17 mouse cellular contexts compared by ENCODE assay signal in genomic region chr1:193274407-193275071, GRCm38 (mm10). TPM values are rescaled to one million over a fixed set of nuclear protein-coding genes. Genes with fewer than 3 reads are reported as not detected.
DNase-seq lines count a peak whose midpoint lies in the region; ATAC-seq and TF ChIP-seq lines count a peak whose summit lies in the region.
"Had no signal": no experiment of that assay in that cellular context is flagged by ENCODE, and none has a peak within 500 bp of the region (broad histone marks: within the 10 kb centered on the region; RNA-seq: fewer than 3 reads in every experiment).

No protein-coding gene starts in this region.

- no peaks in the 10 kb centered on the region for H3K9me3 ChIP-seq in kidney, embryonic 16.5 days (ENCODE audit: low read length)
- H3K9me3 ChIP-seq in midbrain, embryonic 14.5 days (ENCODE audit: control insufficient read depth, low read length) = no peaks in the 10 kb centered on the region
- H3K9me3 ChIP-seq in forebrain, postnatal 0 days (ENCODE audit: low read length) = no peaks in the 10 kb centered on the region
- H3K9me3 ChIP-seq: embryonic facial prominence, embryonic 12.5 days; heart, embryonic 13.5 days; hindbrain, embryonic 13.5 days; lung, embryonic 15.5 days; neural tube, embryonic 12.5 days; stomach, embryonic 15.5 days had no signal

- 73% methylated on average over 8 of the region's 8 CpGs for WGBS in kidney, embryonic 16.5 days
- 17% methylated on average over 8 of the region's 8 CpGs for WGBS in liver, adult 2 months
- 87% methylated on average over 8 of the region's 8 CpGs for WGBS in midbrain, embryonic 14.5 days
- WGBS in forebrain, postnatal 0 days = 84% methylated on average over 8 of the region's 8 CpGs

- H3K27ac ChIP-seq in kidney, embryonic 16.5 days (ENCODE audit: low read length) = no peak overlapping the region
- H3K27ac ChIP-seq in liver, adult 2 months (replicated peaks; ENCODE audit: insufficient read depth, low read depth, low read length) = peak overlapping the region; percentile 96
- no peak overlapping the region for H3K27ac ChIP-seq in midbrain, embryonic 14.5 days (replicated peaks; ENCODE audit: low read depth, low read length)
- H3K27ac ChIP-seq in forebrain, postnatal 0 days (ENCODE audit: low read depth, low read length) = no peak overlapping the region
- H3K27ac ChIP-seq: embryonic facial prominence, embryonic 12.5 days; heart, embryonic 13.5 days; hindbrain, embryonic 13.5 days; lung, embryonic 15.5 days; neural tube, embryonic 12.5 days; stomach, embryonic 15.5 days had no signal

- no peak for TF ChIP-seq POLR2A in liver, adult 2 months (IDR thresholded peaks at IDR 0.05; ENCODE audit: extremely low read depth, insufficient read depth, low read length)

- H3K79me2 ChIP-seq in liver, adult 2 months (ENCODE audit: control insufficient read depth, insufficient read depth, low read length) = 0 out of 2 replicates have a peak, but pooled peaks cover 4% of the 10 kb centered on the region

- H3K4me2 ChIP-seq in kidney, embryonic 16.5 days (replicated peaks; ENCODE audit: low read depth, low read length) = no peak overlapping the region
- no peak overlapping the region for H3K4me2 ChIP-seq in midbrain, embryonic 14.5 days (ENCODE audit: low read length)
- no peak overlapping the region for H3K4me2 ChIP-seq in forebrain, postnatal 0 days (ENCODE audit: low read depth)
- H3K4me2 ChIP-seq: heart, embryonic 13.5 days; hindbrain, embryonic 13.5 days; lung, embryonic 15.5 days; midbrain, embryonic 11.5 days; neural tube, embryonic 12.5 days; stomach, embryonic 15.5 days had no signal

- H3K4me1 ChIP-seq in kidney, embryonic 16.5 days (ENCODE audit: insufficient read depth, low read length) = peaks cover 13% of the 10 kb centered on the region
- peaks cover 23% of the 10 kb centered on the region for H3K4me1 ChIP-seq in liver, adult 2 months (ENCODE audit: control insufficient read depth, insufficient read depth, low read length)
- H3K4me1 ChIP-seq in midbrain, embryonic 14.5 days (ENCODE audit: control insufficient read depth, insufficient read depth, low read length) = peaks cover 11% of the 10 kb centered on the region; the same call in 1 of the 2 replicates
- peaks cover 3% of the 10 kb centered on the region; the same call in 1 of the 2 replicates for H3K4me1 ChIP-seq in forebrain, postnatal 0 days (ENCODE audit: insufficient read depth)

- H3K36me3 ChIP-seq in kidney, embryonic 16.5 days (ENCODE audit: insufficient read depth, low read length) = no peaks in the 10 kb centered on the region
- H3K36me3 ChIP-seq in liver, adult 2 months (ENCODE audit: control insufficient read depth, insufficient read depth, low read length) = peaks cover 2% of the 10 kb centered on the region; the same call in 1 of the 2 replicates
- no peaks in the 10 kb centered on the region for H3K36me3 ChIP-seq in midbrain, embryonic 14.5 days (ENCODE audit: control insufficient read depth, insufficient read depth, low read length)
- no peaks in the 10 kb centered on the region for H3K36me3 ChIP-seq in forebrain, postnatal 0 days (ENCODE audit: insufficient read depth)
- H3K36me3 ChIP-seq: embryonic facial prominence, embryonic 12.5 days; heart, embryonic 13.5 days; hindbrain, embryonic 13.5 days; lung, embryonic 15.5 days; neural tube, embryonic 12.5 days; stomach, embryonic 15.5 days had no signal

- no peaks in the 10 kb centered on the region for H3K27me3 ChIP-seq in kidney, embryonic 16.5 days (ENCODE audit: insufficient read depth, low read length)
- H3K27me3 ChIP-seq in liver, adult 2 months (ENCODE audit: control insufficient read depth, insufficient read depth, low read length) = no peaks in the 10 kb centered on the region
- H3K27me3 ChIP-seq in midbrain, embryonic 14.5 days (ENCODE audit: control insufficient read depth, insufficient read depth, low read length) = no peaks in the 10 kb centered on the region
- no peaks in the 10 kb centered on the region for H3K27me3 ChIP-seq in forebrain, postnatal 0 days (ENCODE audit: insufficient read depth, low read length)
- H3K27me3 ChIP-seq: embryonic facial prominence, embryonic 12.5 days; heart, embryonic 13.5 days; hindbrain, embryonic 13.5 days; lung, embryonic 15.5 days; neural tube, embryonic 12.5 days; stomach, embryonic 15.5 days had no signal

- no peak overlapping the region for H3K9ac ChIP-seq in kidney, embryonic 16.5 days (replicated peaks; ENCODE audit: low read length)
- peak overlapping the region; percentile 51; the same call in 1 of the 2 replicates for H3K9ac ChIP-seq in liver, adult 2 months (ENCODE audit: low read depth, low read length)
- no peak overlapping the region for H3K9ac ChIP-seq in midbrain, embryonic 14.5 days (replicated peaks; ENCODE audit: low read length)
- no peak overlapping the region for H3K9ac ChIP-seq in forebrain, postnatal 0 days
- H3K9ac ChIP-seq: embryonic facial prominence, embryonic 12.5 days; heart, embryonic 13.5 days; hindbrain, embryonic 13.5 days; lung, embryonic 15.5 days; neural tube, embryonic 12.5 days; stomach, embryonic 15.5 days had no signal

- TF ChIP-seq CTCF in liver, adult 2 months (IDR thresholded peaks at IDR 0.05; ENCODE audit: low read depth, low read length) = no peak
- no peak for TF ChIP-seq CTCF in forebrain, postnatal 0 days (IDR thresholded peaks at IDR 0.05; ENCODE audit: low read depth)

- peak; percentile 69 for DNase-seq in kidney, adult 11 months
- DNase-seq in fat pad, adult 2 months (ENCODE audit: extremely low read depth, low read depth, low spot score) = peak; percentile 92
- peak; percentile 93 for DNase-seq in liver, adult 2 months (ENCODE audit: extremely low read depth, low read depth, low spot score)
- no peak for DNase-seq in right cerebral cortex, adult 2 months (ENCODE audit: low spot score in 2 of 2)
- no peak for DNase-seq in midbrain, embryonic 14.5 days
- DNase-seq in forebrain, postnatal 0 days = no peak
- DNase-seq: cerebellum, postnatal 14 days; right cerebral cortex, postnatal 14 days had no signal

- no peak overlapping the region for H3K4me3 ChIP-seq in kidney, embryonic 16.5 days (ENCODE audit: low read length)
- no peak overlapping the region for H3K4me3 ChIP-seq in liver, adult 2 months (ENCODE audit: insufficient read depth, low read depth, low read length)
- no peak overlapping the region for H3K4me3 ChIP-seq in midbrain, embryonic 14.5 days (replicated peaks; ENCODE audit: low read depth, low read length)
- no peak overlapping the region for H3K4me3 ChIP-seq in forebrain, postnatal 0 days (ENCODE audit: low read depth, low read length)
- H3K4me3 ChIP-seq: embryonic facial prominence, embryonic 12.5 days; heart, embryonic 13.5 days; hindbrain, embryonic 13.5 days; lung, embryonic 15.5 days; neural tube, embryonic 12.5 days; stomach, embryonic 15.5 days had no signal

- no peak for ATAC-seq in kidney, embryonic 16.5 days (ENCODE audit: low FRiP score, low TSS enrichment)
- peak; percentile 39; the same call in 1 of the 2 replicates for ATAC-seq in neutrophil, adult 5-6 weeks (ENCODE audit: extremely low read depth, insufficient number of reproducible peaks, low FRiP score, poor library complexity, severe bottlenecking)
- no peak for ATAC-seq in midbrain, embryonic 14.5 days (ENCODE audit: low FRiP score, low TSS enrichment)
- ATAC-seq in forebrain, postnatal 0 days = no peak

RNA-seq across cellular contexts. Expression of gene G0s2, which starts 1.5 kb away (rescaled TPM):
- 39.8 and 55.9 TPM in 2 replicates for polyA plus RNA-seq in kidney, embryonic 16.5 days (2015; fragmentation: Nextera tagmentation; extraction: Ambion mirVana)
- total RNA-seq in liver, adult 2 months (2014; rRNA removed) = 78.0 and 106 TPM in 2 replicates
- 179 and 444 TPM in 2 replicates for polyA plus RNA-seq in liver, adult 2 months (2012; rRNA removed)
- 169 and 190 TPM in 2 replicates for total RNA-seq in neutrophil, adult 5-6 weeks (2017)
- 5.7 and 7.4 TPM in 2 replicates for polyA plus RNA-seq in midbrain, embryonic 14.5 days (2014; fragmentation: Nextera tagmentation; extraction: Ambion mirVana)
- 5.7 and 11.0 TPM in 2 replicates for total RNA-seq in forebrain, postnatal 0 days (2014; rRNA removed)
- polyA plus RNA-seq in forebrain, postnatal 0 days (2015; fragmentation: Nextera tagmentation; extraction: Ambion mirVana) = 4.7 and 5.0 TPM in 2 replicates

RNA-seq across cellular contexts. Expression of gene Hsd11b1, which starts 10.7 kb away (rescaled TPM):
- polyA plus RNA-seq in kidney, embryonic 16.5 days (2015; fragmentation: Nextera tagmentation; extraction: Ambion mirVana) = 2.6 and 4.6 TPM in 2 replicates
- total RNA-seq in liver, adult 2 months (2014; rRNA removed) = 807 and 1,077 TPM in 2 replicates
- 826 and 1,028 TPM in 2 replicates for polyA plus RNA-seq in liver, adult 2 months (2012; rRNA removed)
- 12.5 and 13.6 TPM in 2 replicates for total RNA-seq in neutrophil, adult 5-6 weeks (2017)
- 0.22 TPM in 1 of 2 replicates, not detected in the other for polyA plus RNA-seq in midbrain, embryonic 14.5 days (2014; fragmentation: Nextera tagmentation; extraction: Ambion mirVana)
- total RNA-seq in forebrain, postnatal 0 days (2014; rRNA removed) = 1.8 TPM in 2 replicates
- 2.0 and 2.1 TPM in 2 replicates for polyA plus RNA-seq in forebrain, postnatal 0 days (2015; fragmentation: Nextera tagmentation; extraction: Ambion mirVana)
- polyA plus RNA-seq: hindbrain, embryonic 13.5 days; midbrain, embryonic 11.5 days; neural tube, embryonic 12.5 days had no signal

Comparison
In these comparisons a context has a peak if more than half of its experiments do, and no peak if none do; other contexts are left out.
1. DNase-seq: peak in kidney, adult 11 months (single experiment), fat pad, adult 2 months (single experiment) and liver, adult 2 months (single experiment); none in right cerebral cortex, adult 2 months (0 of 2), midbrain, embryonic 14.5 days (single experiment) and forebrain, postnatal 0 days (single experiment).
2. RNA of gene Hsd11b1, which starts 10.7 kb away (polyA plus RNA-seq): 826 to 1,028 TPM in liver, adult 2 months; 2.6 to 4.6 TPM in kidney, embryonic 16.5 days, 2.0 to 2.1 TPM in forebrain, postnatal 0 days and 0.22 TPM in midbrain, embryonic 14.5 days; every median in the first group is over 100 times any median in the second.